Mouse (Mus musculus) MEL (cell line): Measurements from ENCODE around the gene Tbc1d7.

ENCODE experiments used
- CTCF ChIP-seq, 3 experiments: IDR thresholded peaks in 2 of 3; conservative IDR thresholded peaks in 1 of 3; 2 replicates each; pipeline ENCODE4 v1.5.1; 2011 to 2012; ENCODE audit warnings: low read length in 3 of 3, low read depth in 2 of 3, mild to moderate bottlenecking in 2 of 3, improper control_type of control experiment in 1 of 3, inconsistent platforms in 1 of 3, mixed read lengths in 1 of 3, moderate library complexity in 1 of 3; ENCODE audit not compliant: control insufficient read depth in 1 of 3, insufficient read depth in 1 of 3, poor library complexity in 1 of 3, severe bottlenecking in 1 of 3
- ELF1 ChIP-seq: IDR thresholded peaks from 2 replicates; pipeline ENCODE4 v1.6.1; 2014; ENCODE audit warnings: low read depth, mild to moderate bottlenecking, inconsistent platforms, low read length, improper control_type of control experiment, moderate library complexity
- MXI1 ChIP-seq: IDR thresholded peaks from 2 replicates; pipeline ENCODE4 v1.6.1; 2011; ENCODE audit warnings: mild to moderate bottlenecking, low read depth, low read length, improper control_type of control experiment
- POLR2A ChIP-seq, 2 experiments: IDR thresholded peaks; 2 replicates each; pipeline ENCODE4 v1.6.1; 2011 to 2012; ENCODE audit warnings: low read length in 2 of 2, mild to moderate bottlenecking in 2 of 2, control low read depth in 1 of 2, improper control_type of control experiment in 1 of 2, low read depth in 1 of 2, moderate library complexity in 1 of 2; ENCODE audit not compliant: control insufficient read depth in 1 of 2, insufficient read depth in 1 of 2, poor library complexity in 1 of 2
- RAD21 ChIP-seq: IDR thresholded peaks from 2 replicates; pipeline ENCODE4 v1.6.1; 2011; ENCODE audit warnings: mild to moderate bottlenecking, low read depth, low read length, improper control_type of control experiment
- SIN3A ChIP-seq: IDR thresholded peaks from 2 replicates; pipeline ENCODE4 v1.6.1; 2012; ENCODE audit warnings: low read length, improper control_type of control experiment, inconsistent platforms
- TBP ChIP-seq: IDR thresholded peaks from 2 replicates; pipeline ENCODE4 v1.8.0; 2011; ENCODE audit warnings: low read depth, low read length, improper control_type of control experiment

- TF ChIP-seq CTCF (IDR thresholded peaks at IDR 0.05 in 2 of 3, conservative IDR thresholded peaks at IDR 0.05 in 1 of 3; ENCODE audit: control insufficient read depth in 1 of 3, insufficient read depth in 1 of 3, low read depth in 2 of 3, low read length in 3 of 3, poor library complexity in 1 of 3, severe bottlenecking in 1 of 3) (no peak), MXI1 (no peak), ELF1 (no peak), TBP (no peak), SIN3A (no peak), RAD21 (no peak), POLR2A (IDR thresholded peaks at IDR 0.05; ENCODE audit: control insufficient read depth in 1 of 2, insufficient read depth in 1 of 2, low read depth in 1 of 2, low read length in 2 of 2, poor library complexity in 1 of 2) (no peak)
These were observed 41.0 kb upstream of the Tbc1d7 start for GRCm38 (mm10) chr13:43212338-43212737.
